Mouse (Mus musculus): ENCODE results near the gene Ing1. TPM values are rescaled to one million over a fixed set of nuclear protein-coding genes. Genes with fewer than 3 reads are reported as not detected.

Ing1 gene
- polyA plus RNA-seq (2012; rRNA removed): 39.2 and 42.2 TPM in 2 replicates

DNA sequence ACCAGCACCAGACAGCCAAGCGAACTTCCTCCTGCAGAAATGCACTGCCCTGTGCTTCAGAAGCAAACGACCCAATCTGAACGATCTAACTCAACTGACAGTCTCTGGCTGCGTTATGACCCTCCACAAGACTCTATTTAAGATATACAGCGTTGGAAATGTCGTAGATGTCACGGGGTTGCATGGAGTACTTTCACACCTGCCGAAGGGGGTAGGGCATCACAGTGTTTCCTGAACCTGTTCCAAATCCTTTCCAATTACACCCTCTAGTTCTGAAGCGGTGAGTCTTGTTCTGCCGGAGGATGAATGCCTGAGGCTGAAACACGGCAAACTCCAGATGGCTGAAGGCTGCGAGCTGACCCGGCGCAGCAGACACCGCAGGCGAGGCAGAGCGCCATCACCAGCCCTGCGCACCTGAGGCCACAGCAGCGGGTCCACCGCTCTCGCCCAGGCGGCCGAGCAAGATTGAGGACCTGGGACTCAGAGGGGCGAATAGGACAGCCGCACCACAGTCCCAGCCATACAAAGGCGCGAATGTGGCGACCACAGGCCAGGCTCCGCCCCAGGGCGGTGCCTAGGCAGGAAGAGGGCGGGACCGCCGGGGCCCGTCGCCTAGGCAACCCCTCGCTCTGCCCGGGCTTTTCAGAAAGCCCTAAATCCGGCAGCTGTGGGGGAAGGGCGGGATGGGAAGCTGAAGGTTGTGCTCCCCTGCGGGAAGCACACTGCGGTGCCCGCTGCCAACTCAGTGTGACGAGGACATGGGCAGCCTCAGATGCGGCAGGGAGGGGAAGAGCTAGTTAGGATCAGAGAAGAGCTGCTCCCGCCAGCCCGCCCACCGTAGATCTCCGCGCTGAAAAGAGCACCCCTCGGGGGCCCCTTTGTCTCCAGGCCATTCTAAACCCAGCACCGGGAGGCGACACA lies at the start of gene Ing1:
TSS of gene Ing1 (plus strand) at position 773 of the 921 bp plus-strand sequence.
- H3K27ac ChIP-seq (ENCODE audit: insufficient read depth, low read length): peak within 1 kb of the TSS; percentile 85
- H3K4me1 ChIP-seq (ENCODE audit: control insufficient read depth, insufficient read depth, low read length): no peaks in the 10 kb centered on the region; the same call in 1 of the 2 replicates
- WGBS: under 1% methylated on average over 52 of the region's 52 CpGs
- TF ChIP-seq CTCF (IDR thresholded peaks at IDR 0.05; ENCODE audit: borderline replicate concordance, insufficient read depth, low read depth, low read length): no peak
- peak; percentile 89 for TF ChIP-seq POLR2A (IDR thresholded peaks at IDR 0.05; ENCODE audit: borderline replicate concordance, insufficient read depth, low read length)
- H3K27me3 ChIP-seq (ENCODE audit: control insufficient read depth, insufficient read depth, low read length): no peaks in the 10 kb centered on the region
- DNase-seq: peak; percentile 94 to 95
- H3K4me3 ChIP-seq (replicated peaks; ENCODE audit: insufficient read depth, low read depth, low read length): peak within 1 kb of the TSS; percentile 83

- no peak for DNase-seq
- TF ChIP-seq POLR2A (IDR thresholded peaks at IDR 0.05; ENCODE audit: borderline replicate concordance, insufficient read depth, low read length) (no peak), CTCF (IDR thresholded peaks at IDR 0.05; ENCODE audit: borderline replicate concordance, insufficient read depth, low read depth, low read length) (no peak)
- 76% methylated on average over 14 of the region's 14 CpGs for WGBS
- Histone ChIP-seq H3K27ac (ENCODE audit: insufficient read depth, low read length) (no peak overlapping the region), H3K4me3 (replicated peaks; ENCODE audit: insufficient read depth, low read depth, low read length) (no peak overlapping the region), H3K4me1 (ENCODE audit: control insufficient read depth, insufficient read depth, low read length) (no peaks in the 10 kb centered on the region), H3K27me3 (ENCODE audit: control insufficient read depth, insufficient read depth, low read length) (no peaks in the 10 kb centered on the region)
Measured at GRCm38 (mm10) chr8:11506074-11506473, 49.3 kb upstream of the Ing1 start.

- no peak overlapping the region for H3K27ac ChIP-seq (ENCODE audit: insufficient read depth, low read length)
- H3K27me3 ChIP-seq (ENCODE audit: control insufficient read depth, insufficient read depth, low read length): no peaks in the 10 kb centered on the region
- WGBS: 71% methylated on average over 6 of the region's 6 CpGs
- peak in 1 of 2 experiments; percentile 34 for DNase-seq
- TF ChIP-seq CTCF (IDR thresholded peaks at IDR 0.05; ENCODE audit: borderline replicate concordance, insufficient read depth, low read depth, low read length): peak; percentile 60; the same call in 1 of the 2 replicates
- TF ChIP-seq POLR2A (IDR thresholded peaks at IDR 0.05; ENCODE audit: borderline replicate concordance, insufficient read depth, low read length): no peak
- no peak overlapping the region for H3K4me3 ChIP-seq (replicated peaks; ENCODE audit: insufficient read depth, low read depth, low read length)
- no peaks in the 10 kb centered on the region for H3K4me1 ChIP-seq (ENCODE audit: control insufficient read depth, insufficient read depth, low read length)
Measured at GRCm38 (mm10) chr8:11506802-11507201, 48.6 kb upstream of the Ing1 start.

- 84% methylated on average over 10 of the region's 10 CpGs for WGBS
- H3K4me1 ChIP-seq (ENCODE audit: control insufficient read depth, insufficient read depth, low read length): no peaks in the 10 kb centered on the region
- no peak overlapping the region for H3K4me3 ChIP-seq (replicated peaks; ENCODE audit: insufficient read depth, low read depth, low read length)
- no peak overlapping the region for H3K27ac ChIP-seq (ENCODE audit: insufficient read depth, low read length)
- no peaks in the 10 kb centered on the region for H3K27me3 ChIP-seq (ENCODE audit: control insufficient read depth, insufficient read depth, low read length)
- no peak for DNase-seq
- TF ChIP-seq POLR2A (IDR thresholded peaks at IDR 0.05; ENCODE audit: borderline replicate concordance, insufficient read depth, low read length) (no peak), CTCF (IDR thresholded peaks at IDR 0.05; ENCODE audit: borderline replicate concordance, insufficient read depth, low read depth, low read length) (no peak)
Measured at GRCm38 (mm10) chr8:11508880-11509279, 46.5 kb upstream of the Ing1 start.

DNA sequence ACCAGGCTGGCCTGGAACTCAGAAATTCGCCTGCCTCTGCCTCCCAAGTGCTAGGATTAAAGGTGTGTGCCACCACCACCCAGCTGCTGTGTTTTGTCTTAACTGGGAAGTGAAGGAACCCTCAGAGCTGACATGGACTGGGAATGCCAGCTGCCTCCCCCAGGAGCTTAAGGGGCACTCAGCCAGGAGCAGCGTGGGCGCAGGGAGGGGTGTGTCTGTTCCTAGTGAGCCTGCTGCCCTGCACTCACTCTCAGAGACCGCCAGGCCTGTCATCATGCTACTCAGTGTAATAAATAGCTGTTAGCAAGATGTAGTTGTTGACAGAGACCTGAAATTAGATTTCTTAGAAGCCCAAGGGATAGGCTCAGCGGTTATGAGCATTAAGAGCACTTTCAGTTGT lies 44.4 kb upstream of the Ing1 start:
- Histone ChIP-seq H3K27me3 (ENCODE audit: control insufficient read depth, insufficient read depth, low read length) (no peaks in the 10 kb centered on the region), H3K27ac (ENCODE audit: insufficient read depth, low read length) (no peak overlapping the region), H3K4me1 (ENCODE audit: control insufficient read depth, insufficient read depth, low read length) (no peaks in the 10 kb centered on the region), H3K4me3 (replicated peaks; ENCODE audit: insufficient read depth, low read depth, low read length) (no peak overlapping the region)
- no peak for TF ChIP-seq CTCF (IDR thresholded peaks at IDR 0.05; ENCODE audit: borderline replicate concordance, insufficient read depth, low read depth, low read length)
- no peak for DNase-seq
- 55% methylated on average over 5 of the region's 5 CpGs for WGBS

DNA sequence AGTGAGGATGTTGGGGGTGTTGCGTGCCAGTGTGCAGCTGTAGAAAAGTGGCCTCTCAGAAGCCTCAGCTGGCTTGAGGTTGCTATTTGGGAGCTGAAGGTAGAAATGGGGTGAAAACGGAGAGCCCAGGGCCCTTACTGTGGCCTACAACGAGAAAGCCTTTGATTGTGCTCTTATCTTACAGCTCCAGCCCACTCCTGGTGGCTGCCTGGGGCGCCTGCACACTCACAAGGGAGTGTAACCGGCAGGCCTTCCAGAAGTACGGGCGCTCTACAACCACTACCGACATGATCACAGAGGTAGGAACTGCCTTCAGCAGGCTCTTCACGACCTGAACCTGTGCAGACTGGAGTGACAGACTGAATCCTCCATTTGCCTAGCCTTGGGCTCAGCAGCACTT lies 42.7 kb upstream of the Ing1 start:
- no peak overlapping the region for H3K27ac ChIP-seq (ENCODE audit: insufficient read depth, low read length)
- DNase-seq: no peak
- 90% methylated on average over 9 of the region's 9 CpGs for WGBS
- H3K27me3 ChIP-seq (ENCODE audit: control insufficient read depth, insufficient read depth, low read length): no peaks in the 10 kb centered on the region
- no peak overlapping the region for H3K4me3 ChIP-seq (replicated peaks; ENCODE audit: insufficient read depth, low read depth, low read length)
- TF ChIP-seq CTCF (IDR thresholded peaks at IDR 0.05; ENCODE audit: borderline replicate concordance, insufficient read depth, low read depth, low read length): no peak
- TF ChIP-seq POLR2A (IDR thresholded peaks at IDR 0.05; ENCODE audit: borderline replicate concordance, insufficient read depth, low read length): no peak
- H3K4me1 ChIP-seq (ENCODE audit: control insufficient read depth, insufficient read depth, low read length): no peaks in the 10 kb centered on the region

DNA sequence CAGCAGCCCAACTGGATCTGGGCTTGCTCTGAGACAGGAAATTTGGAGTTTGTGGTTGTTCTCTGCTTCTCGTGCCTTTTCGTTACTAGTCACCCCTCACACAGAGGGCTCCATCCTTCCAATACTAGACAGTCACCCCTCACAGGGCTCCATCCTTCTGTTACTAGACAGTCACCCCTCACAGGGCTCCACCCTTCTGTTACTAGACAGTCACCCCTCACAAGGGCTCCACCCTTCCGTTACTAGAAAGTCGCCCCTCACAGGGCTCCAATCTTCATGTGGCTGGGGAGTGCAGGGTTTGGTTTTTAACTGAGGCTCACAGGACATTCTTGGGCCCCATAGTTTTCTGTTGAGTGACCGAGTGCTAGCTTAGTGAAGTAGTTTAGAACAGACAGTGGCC lies 42.1 kb upstream of the Ing1 start:
- H3K4me1 ChIP-seq (ENCODE audit: control insufficient read depth, insufficient read depth, low read length): no peaks in the 10 kb centered on the region
- no peak for DNase-seq
- no peak overlapping the region for H3K4me3 ChIP-seq (replicated peaks; ENCODE audit: insufficient read depth, low read depth, low read length)
- H3K27ac ChIP-seq (ENCODE audit: insufficient read depth, low read length): no peak overlapping the region
- H3K27me3 ChIP-seq (ENCODE audit: control insufficient read depth, insufficient read depth, low read length): no peaks in the 10 kb centered on the region
- 87% methylated on average over 5 of the region's 5 CpGs for WGBS
- no peak for TF ChIP-seq CTCF (IDR thresholded peaks at IDR 0.05; ENCODE audit: borderline replicate concordance, insufficient read depth, low read depth, low read length)
- TF ChIP-seq POLR2A (IDR thresholded peaks at IDR 0.05; ENCODE audit: borderline replicate concordance, insufficient read depth, low read length): no peak

DNA sequence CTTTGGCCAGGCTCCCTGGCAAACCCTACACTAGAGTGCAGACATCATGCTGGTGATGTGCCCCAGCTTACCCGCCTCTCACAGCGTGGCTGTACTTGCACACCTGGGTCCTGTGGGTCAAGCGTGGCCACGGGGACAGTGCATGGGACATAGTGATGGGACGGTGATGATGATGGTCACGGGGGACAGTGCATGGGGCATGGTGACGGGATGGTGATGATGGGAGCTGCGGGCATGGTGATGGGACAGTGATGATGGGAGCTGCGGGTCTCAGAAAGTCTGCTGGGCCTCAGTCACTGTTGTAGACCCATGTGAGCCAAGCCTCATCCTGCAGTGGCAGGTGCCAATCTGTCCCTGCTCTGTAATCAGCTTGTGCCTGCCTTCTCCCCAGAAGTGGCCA lies 39.1 kb upstream of the Ing1 start:
- Histone ChIP-seq H3K27me3 (ENCODE audit: control insufficient read depth, insufficient read depth, low read length) (no peaks in the 10 kb centered on the region), H3K4me1 (ENCODE audit: control insufficient read depth, insufficient read depth, low read length) (no peaks in the 10 kb centered on the region), H3K4me3 (replicated peaks; ENCODE audit: insufficient read depth, low read depth, low read length) (no peak overlapping the region), H3K27ac (ENCODE audit: insufficient read depth, low read length) (no peak overlapping the region)
- WGBS: 83% methylated on average over 9 of the region's 9 CpGs
- no peak for TF ChIP-seq POLR2A (IDR thresholded peaks at IDR 0.05; ENCODE audit: borderline replicate concordance, insufficient read depth, low read length)
- no peak for TF ChIP-seq CTCF (IDR thresholded peaks at IDR 0.05; ENCODE audit: borderline replicate concordance, insufficient read depth, low read depth, low read length)
- no peak for DNase-seq
